Mouse (Mus musculus): ENCODE data around the gene Cntnap2. TPM values are rescaled to one million over a fixed set of nuclear protein-coding genes. Genes with fewer than 3 reads are reported as not detected.
"Not testable (repeated sequence)": the region's sequence is repeated elsewhere in the genome, so short reads cannot be mapped to it uniquely, and the experiment has no call there.

Gene Cntnap2
- polyA plus RNA-seq, 1 experiment from 2014 or later: 0.59 TPM

- no peaks in the 10 kb centered on the region for H3K9me3 ChIP-seq (replicated peaks)
- no peak overlapping the region for H3K4me3 ChIP-seq
- H3K27ac ChIP-seq (ENCODE audit: poor library complexity, severe bottlenecking): no peak overlapping the region
- H3K4me1 ChIP-seq (replicated peaks): no peaks in the 10 kb centered on the region
- no peak overlapping the region for H3K4me2 ChIP-seq
- H3K27me3 ChIP-seq (replicated peaks): no peaks in the 10 kb centered on the region
- H3K9ac ChIP-seq: no peak overlapping the region
- no peak for ATAC-seq (ENCODE audit: insufficient number of reproducible peaks, low FRiP score)
- WGBS: 51% methylated on average over 1 of the region's 1 CpGs
- H3K36me3 ChIP-seq: no peaks in the 10 kb centered on the region
Measured at GRCm38 (mm10) chr6:47104951-47105350, 2045.8 kb downstream of the Cntnap2 start.

- no peak overlapping the region for H3K4me2 ChIP-seq
- H3K27me3 ChIP-seq (replicated peaks): no peaks in the 10 kb centered on the region
- 41% methylated on average over 6 of the region's 6 CpGs for WGBS
- no peak overlapping the region for H3K9ac ChIP-seq
- H3K27ac ChIP-seq (ENCODE audit: poor library complexity, severe bottlenecking): no peak overlapping the region
- H3K4me1 ChIP-seq (replicated peaks): no peaks in the 10 kb centered on the region
- H3K9me3 ChIP-seq (replicated peaks): no peaks in the 10 kb centered on the region
- no peak overlapping the region for H3K4me3 ChIP-seq
- no peaks in the 10 kb centered on the region for H3K36me3 ChIP-seq
- ATAC-seq (ENCODE audit: insufficient number of reproducible peaks, low FRiP score): no peak
Measured at GRCm38 (mm10) chr6:47109582-47110220, 2050.5 kb downstream of the Cntnap2 start.

- not testable (repeated sequence) for H3K4me3 ChIP-seq; H3K9me3 ChIP-seq (replicated peaks); ATAC-seq (ENCODE audit: insufficient number of reproducible peaks, low FRiP score); H3K9ac ChIP-seq; H3K27ac ChIP-seq (ENCODE audit: poor library complexity, severe bottlenecking); H3K4me2 ChIP-seq; H3K36me3 ChIP-seq; H3K27me3 ChIP-seq (replicated peaks); H3K4me1 ChIP-seq (replicated peaks)
- WGBS: no CpG with 5 or more reads among the region's 1 CpGs
Measured at GRCm38 (mm10) chr6:47134063-47134462, 2074.9 kb downstream of the Cntnap2 start.

- H3K27ac ChIP-seq (ENCODE audit: poor library complexity, severe bottlenecking); H3K4me2 ChIP-seq; H3K27me3 ChIP-seq (replicated peaks); ATAC-seq (ENCODE audit: insufficient number of reproducible peaks, low FRiP score); H3K4me3 ChIP-seq; H3K9ac ChIP-seq; H3K4me1 ChIP-seq (replicated peaks); H3K36me3 ChIP-seq; H3K9me3 ChIP-seq (replicated peaks): not testable (repeated sequence)
- no CpG with 5 or more reads among the region's 1 CpGs for WGBS
Measured at GRCm38 (mm10) chr6:47153018-47153417, 2093.9 kb downstream of the Cntnap2 start.

GRCm38 (mm10) chr6:47174580-47175294, 2115.6 kb downstream of the Cntnap2 start:
- not testable (repeated sequence) for H3K27me3 ChIP-seq (replicated peaks); H3K4me1 ChIP-seq (replicated peaks); H3K4me3 ChIP-seq; H3K36me3 ChIP-seq; H3K27ac ChIP-seq (ENCODE audit: poor library complexity, severe bottlenecking); H3K4me2 ChIP-seq; ATAC-seq (ENCODE audit: insufficient number of reproducible peaks, low FRiP score); H3K9me3 ChIP-seq (replicated peaks); H3K9ac ChIP-seq
- 45% methylated on average over 8 of the region's 8 CpGs for WGBS

- H3K36me3 ChIP-seq; H3K4me3 ChIP-seq; H3K27me3 ChIP-seq (replicated peaks); H3K4me1 ChIP-seq (replicated peaks); ATAC-seq (ENCODE audit: insufficient number of reproducible peaks, low FRiP score); H3K27ac ChIP-seq (ENCODE audit: poor library complexity, severe bottlenecking); H3K9me3 ChIP-seq (replicated peaks); H3K9ac ChIP-seq: not testable (repeated sequence)
- H3K4me2 ChIP-seq: peak overlapping the region; percentile 49
- whole genome bisulfite sequencing: 28% methylated on average over 10 of the region's 10 CpGs
Measured at GRCm38 (mm10) chr6:47175356-47176156, 2116.4 kb downstream of the Cntnap2 start.

- H3K4me2 ChIP-seq; H3K4me1 ChIP-seq (replicated peaks); H3K9me3 ChIP-seq (replicated peaks); ATAC-seq (ENCODE audit: insufficient number of reproducible peaks, low FRiP score); H3K27me3 ChIP-seq (replicated peaks); H3K4me3 ChIP-seq; H3K36me3 ChIP-seq; H3K27ac ChIP-seq (ENCODE audit: poor library complexity, severe bottlenecking); H3K9ac ChIP-seq: not testable (repeated sequence)
- 57% methylated on average over 3 of the region's 3 CpGs for WGBS
Measured at GRCm38 (mm10) chr6:47176157-47176555, 2117.0 kb downstream of the Cntnap2 start.

- ATAC-seq (ENCODE audit: insufficient number of reproducible peaks, low FRiP score); H3K36me3 ChIP-seq; H3K27me3 ChIP-seq (replicated peaks); H3K27ac ChIP-seq (ENCODE audit: poor library complexity, severe bottlenecking); H3K9ac ChIP-seq; H3K4me2 ChIP-seq; H3K9me3 ChIP-seq (replicated peaks); H3K4me3 ChIP-seq; H3K4me1 ChIP-seq (replicated peaks): not testable (repeated sequence)
- WGBS: 70% methylated on average over 5 of the region's 5 CpGs
Measured at GRCm38 (mm10) chr6:47181372-47181771, 2122.2 kb downstream of the Cntnap2 start.

- 59% methylated on average over 2 of the region's 2 CpGs for WGBS
- ATAC-seq (ENCODE audit: insufficient number of reproducible peaks, low FRiP score): no peak
- H3K4me1 ChIP-seq (replicated peaks): no peaks in the 10 kb centered on the region
- H3K4me2 ChIP-seq: no peak overlapping the region
- H3K4me3 ChIP-seq: no peak overlapping the region
- no peaks in the 10 kb centered on the region for H3K9me3 ChIP-seq (replicated peaks)
- no peaks in the 10 kb centered on the region for H3K36me3 ChIP-seq
- no peak overlapping the region for H3K9ac ChIP-seq
- no peak overlapping the region for H3K27ac ChIP-seq (ENCODE audit: poor library complexity, severe bottlenecking)
- H3K27me3 ChIP-seq (replicated peaks): no peaks in the 10 kb centered on the region
Measured at GRCm38 (mm10) chr6:47182252-47182651, 2123.1 kb downstream of the Cntnap2 start.

GRCm38 (mm10) chr6:47182756-47183155, 2123.6 kb downstream of the Cntnap2 start:
- Histone ChIP-seq H3K27ac (ENCODE audit: poor library complexity, severe bottlenecking) (no peak overlapping the region), H3K27me3 (replicated peaks) (no peaks in the 10 kb centered on the region), H3K4me2 (no peak overlapping the region), H3K36me3 (no peaks in the 10 kb centered on the region), H3K4me3 (no peak overlapping the region), H3K9ac (no peak overlapping the region), H3K9me3 (replicated peaks) (no peaks in the 10 kb centered on the region), H3K4me1 (replicated peaks) (no peaks in the 10 kb centered on the region)
- 69% methylated on average over 1 of the region's 1 CpGs for whole genome bisulfite sequencing
- ATAC-seq (ENCODE audit: insufficient number of reproducible peaks, low FRiP score): no peak

- H3K27ac ChIP-seq (ENCODE audit: poor library complexity, severe bottlenecking); H3K4me1 ChIP-seq (replicated peaks); H3K9ac ChIP-seq; H3K36me3 ChIP-seq; H3K4me3 ChIP-seq; H3K27me3 ChIP-seq (replicated peaks); H3K4me2 ChIP-seq; H3K9me3 ChIP-seq (replicated peaks); ATAC-seq (ENCODE audit: insufficient number of reproducible peaks, low FRiP score): not testable (repeated sequence)
Measured at GRCm38 (mm10) chr6:47183850-47184249, 2124.7 kb downstream of the Cntnap2 start.
